Mouse (Mus musculus) adrenal gland, postnatal 36 days (tissue): ENCODE results near the gene Nrxn1. TPM values are rescaled to one million over a fixed set of nuclear protein-coding genes. Genes with fewer than 3 reads are reported as not detected.

ENCODE experiments used
- DNase-seq, 2 experiments: peaks; one replicate each; pipeline ENCODE4 v3.0.0; 2021; ENCODE audit warnings: mixed read lengths in 1 of 2
- total RNA-seq, 2 experiments: library from RNA; stranded (reverse); gene quantifications; 2 replicates each; pipeline ENCODE4 v1.2.3; 2021

Gene Nrxn1
- total RNA-seq, 2 experiments from 2014 or later, result 5.4 to 12.8 TPM

DNA sequence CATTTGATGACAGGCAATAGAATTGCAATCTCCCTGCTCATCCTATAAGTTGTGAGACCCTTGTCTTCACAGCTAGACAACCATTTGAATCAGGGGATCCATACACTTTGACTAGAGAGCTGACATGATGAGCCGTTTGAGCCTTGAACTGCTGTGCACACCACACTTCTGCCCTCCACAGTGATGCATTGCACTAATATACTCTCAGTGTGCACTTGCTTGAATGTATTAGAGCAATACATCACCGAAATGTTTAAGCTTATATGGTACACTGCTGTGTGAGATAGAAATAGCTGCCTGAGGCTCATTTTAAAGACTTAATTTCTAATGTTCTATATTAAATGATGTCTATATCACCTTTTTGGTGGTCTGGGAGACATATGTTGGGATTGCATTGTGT lies 430.6 kb downstream of the Nrxn1 start:
- DNase-seq, result no peak

DNA sequence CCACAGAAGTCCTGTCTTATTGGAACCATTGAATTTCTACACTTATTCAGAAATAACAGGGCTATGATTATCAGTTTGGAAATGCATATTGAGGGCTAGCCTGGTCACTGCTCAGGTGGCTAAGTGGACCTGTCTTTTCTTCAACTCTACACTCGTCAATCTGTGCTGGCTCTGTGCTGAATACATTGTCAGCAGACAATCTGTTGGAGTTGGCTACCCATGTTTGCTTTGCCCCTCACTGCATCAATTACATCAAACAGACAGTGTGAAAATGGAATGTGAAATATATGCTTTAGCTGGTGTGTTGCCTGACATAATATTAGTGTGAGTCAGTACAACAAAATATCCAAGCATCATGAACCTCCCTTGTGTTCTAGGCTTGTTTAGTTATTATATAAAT lies 438.4 kb downstream of the Nrxn1 start:
- no peak for DNase-seq

DNA sequence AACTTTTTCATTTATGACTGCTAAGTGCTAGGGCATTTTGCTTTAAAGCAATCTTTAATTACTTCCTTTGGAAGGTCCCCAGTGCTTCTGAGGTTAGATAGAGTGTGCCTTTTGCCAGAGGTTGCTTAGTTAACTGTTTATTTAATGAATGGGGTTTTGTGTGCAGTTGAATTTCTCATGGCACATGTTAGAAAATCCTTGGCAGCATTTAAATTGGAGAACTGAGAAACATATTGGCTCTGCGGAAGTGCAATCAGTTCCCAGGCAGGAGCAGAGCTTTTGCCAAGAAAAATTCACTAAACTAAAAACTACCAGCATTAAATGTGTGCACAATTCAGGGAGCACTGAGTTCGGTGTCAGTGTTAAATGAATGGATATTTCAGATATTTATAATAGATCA lies 439.5 kb downstream of the Nrxn1 start:
- no peak for DNase-seq

DNA sequence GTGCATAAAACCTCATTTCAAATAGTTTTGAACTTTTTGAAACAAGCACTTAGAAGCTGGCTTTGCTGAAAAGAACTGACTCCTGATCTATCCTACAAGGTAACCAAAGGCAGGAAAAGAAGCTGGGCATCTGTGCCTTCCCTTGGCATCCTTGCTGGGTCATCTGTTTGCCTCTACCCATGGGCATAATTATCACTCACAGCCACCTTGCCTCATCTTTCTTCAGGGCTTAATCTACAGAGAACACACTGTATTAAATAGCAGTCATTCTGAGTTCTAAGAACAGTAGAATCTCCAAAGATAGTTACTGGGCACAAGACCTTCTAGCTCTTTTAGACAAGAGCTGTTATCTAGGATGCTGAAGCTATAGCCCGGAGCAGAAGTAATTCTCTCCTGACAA lies 442.6 kb downstream of the Nrxn1 start:
- DNase-seq, result no peak

DNA sequence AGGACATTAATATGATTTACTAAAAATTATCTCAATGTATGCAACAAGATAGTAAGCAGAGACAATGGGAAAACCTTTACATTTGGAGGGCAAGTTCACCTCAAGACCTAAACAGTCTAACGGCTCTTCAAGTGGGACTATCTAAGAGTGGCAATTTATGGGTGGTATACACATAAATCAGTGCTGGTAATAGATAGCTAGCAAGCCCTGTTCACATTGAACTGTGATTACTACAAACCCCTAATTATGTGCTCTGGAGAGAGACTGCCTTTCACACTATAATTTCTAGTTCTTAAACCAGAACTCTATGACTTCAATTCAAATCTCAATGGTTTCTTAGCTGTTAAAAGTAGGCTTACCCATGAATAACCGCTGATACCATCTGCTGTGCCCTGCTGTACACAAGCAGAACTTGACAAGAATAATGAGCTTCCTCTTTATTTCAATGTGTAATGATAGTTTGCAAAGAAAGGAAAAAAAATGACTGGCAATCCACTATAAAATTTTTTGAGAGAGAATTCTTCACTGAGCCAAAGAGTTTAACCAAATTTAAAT lies 453.8 kb downstream of the Nrxn1 start:
- no peak for DNase-seq

DNA sequence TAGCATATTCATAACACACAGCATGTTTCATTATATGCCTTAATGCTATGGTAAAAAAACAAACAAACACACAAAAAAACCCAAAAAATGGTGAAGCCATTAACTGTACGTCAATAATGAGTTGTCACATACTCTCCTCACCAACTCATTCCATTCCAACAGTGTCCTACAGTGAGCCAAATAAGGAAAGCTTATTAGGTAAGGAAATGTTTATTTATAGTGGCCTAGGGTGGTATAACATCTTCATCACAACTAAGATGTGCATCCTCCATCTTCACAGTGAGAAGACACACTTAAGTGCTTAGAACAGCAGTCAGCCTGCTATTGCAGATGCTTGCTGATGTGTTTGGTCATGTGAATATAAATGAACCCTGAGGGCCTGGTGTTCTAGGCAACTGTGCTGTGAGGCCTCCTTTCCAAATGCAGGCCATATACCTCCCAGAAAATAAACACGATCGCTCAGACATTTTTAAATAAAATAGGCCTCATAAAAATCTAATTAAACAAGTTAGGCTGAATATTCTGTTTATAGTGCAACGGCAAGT lies 454.6 kb downstream of the Nrxn1 start:
- DNase-seq, result no peak

DNA sequence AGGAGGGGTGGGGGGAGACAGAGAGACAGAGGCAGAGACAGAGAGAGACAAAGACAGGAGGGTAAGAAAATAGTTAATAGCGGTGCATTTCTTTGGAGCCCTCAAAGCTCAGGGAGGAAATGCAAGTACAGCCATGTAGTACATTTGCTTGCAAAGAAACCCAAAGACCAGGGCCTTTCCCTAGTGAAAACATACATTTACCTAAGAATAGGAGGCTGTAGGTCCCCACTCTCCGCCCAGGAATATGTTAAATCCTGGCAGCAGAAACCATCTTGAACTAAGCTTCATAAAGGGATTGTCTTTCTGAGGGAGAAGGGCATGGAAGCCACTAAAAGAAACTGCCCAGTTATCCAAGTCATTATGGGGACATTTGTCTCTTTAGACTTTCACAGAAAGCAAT lies 461.5 kb downstream of the Nrxn1 start:
- DNase-seq, result no peak

DNA sequence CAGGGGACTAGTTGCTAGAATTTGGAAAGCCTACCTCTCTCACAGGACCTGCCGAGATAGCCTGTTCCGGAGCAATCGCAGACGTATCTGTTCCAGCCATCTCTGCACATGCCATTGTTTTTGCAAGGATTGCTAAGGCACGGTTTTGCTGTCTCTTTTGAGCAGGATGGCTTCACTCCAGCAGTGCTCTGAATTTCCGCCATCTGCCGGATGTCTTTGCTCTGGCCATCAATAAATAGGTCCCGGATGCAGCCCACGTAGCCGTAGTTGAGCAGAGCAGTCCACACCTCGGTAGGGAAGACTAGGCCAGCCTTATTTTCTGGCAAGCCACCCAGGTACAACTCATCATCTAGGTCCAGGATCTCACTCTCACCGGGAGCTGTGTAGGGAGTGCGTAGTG lies 463.0 kb downstream of the Nrxn1 start:
- peak in 1 of 2 experiments; percentile 1 for DNase-seq

DNA sequence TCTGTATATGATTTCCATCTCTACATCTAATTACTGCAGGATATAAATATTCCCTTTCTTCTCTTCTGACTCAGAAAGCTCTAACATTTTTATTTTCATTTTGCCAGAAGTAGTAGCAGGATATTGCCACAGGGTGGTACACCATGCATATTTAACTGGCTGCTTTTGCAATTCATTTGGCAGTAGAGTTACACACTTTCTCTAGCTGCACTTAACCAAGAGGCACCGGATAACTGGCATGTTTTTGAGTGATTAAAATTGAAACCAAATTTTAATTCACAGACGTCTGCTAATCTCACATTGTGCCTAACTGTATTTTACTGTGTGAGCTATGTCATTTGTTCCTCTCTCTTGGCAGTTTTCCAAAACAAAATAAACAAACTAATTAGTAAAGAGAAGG lies 464.4 kb downstream of the Nrxn1 start:
- peak in 1 of 2 experiments; percentile 27 for DNase-seq

DNA sequence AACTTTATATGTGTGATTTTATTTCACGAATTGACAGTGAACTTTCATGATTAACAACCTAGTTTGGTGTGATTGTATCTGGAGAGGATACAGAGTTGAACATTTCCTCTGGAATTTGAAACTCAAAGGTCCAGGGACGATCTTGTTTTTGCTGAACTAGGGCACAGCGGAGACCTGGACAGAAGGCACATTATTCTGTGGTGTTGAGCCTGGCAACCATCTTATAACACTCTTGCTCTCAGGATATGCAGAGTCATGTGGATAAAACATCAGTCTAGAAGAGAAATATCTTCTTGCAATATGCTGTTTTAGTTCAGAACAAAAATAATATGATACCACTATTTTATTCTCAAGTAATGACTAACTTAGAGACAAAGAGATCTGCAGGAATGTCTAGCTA lies 464.9 kb downstream of the Nrxn1 start:
- DNase-seq, result no peak

DNA sequence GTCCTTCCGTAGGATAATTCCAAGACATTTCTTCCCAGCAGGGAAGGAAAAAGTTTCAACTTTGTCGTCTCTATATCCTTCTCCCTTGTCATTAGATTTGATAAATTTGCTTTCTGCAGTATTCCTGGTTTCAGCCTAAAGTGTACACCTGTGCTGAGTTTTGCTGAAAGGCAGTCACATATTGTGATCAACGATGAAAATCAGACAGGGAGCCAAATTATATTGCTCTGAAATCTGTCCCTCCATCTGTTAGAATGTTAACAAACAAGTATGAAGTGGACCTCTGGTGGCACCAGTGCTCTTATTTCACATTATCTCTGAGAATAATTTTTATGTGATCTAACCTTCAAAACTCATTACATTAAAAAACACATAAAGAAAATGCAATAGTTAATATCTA lies 465.5 kb downstream of the Nrxn1 start:
- DNase-seq, result no peak

DNA sequence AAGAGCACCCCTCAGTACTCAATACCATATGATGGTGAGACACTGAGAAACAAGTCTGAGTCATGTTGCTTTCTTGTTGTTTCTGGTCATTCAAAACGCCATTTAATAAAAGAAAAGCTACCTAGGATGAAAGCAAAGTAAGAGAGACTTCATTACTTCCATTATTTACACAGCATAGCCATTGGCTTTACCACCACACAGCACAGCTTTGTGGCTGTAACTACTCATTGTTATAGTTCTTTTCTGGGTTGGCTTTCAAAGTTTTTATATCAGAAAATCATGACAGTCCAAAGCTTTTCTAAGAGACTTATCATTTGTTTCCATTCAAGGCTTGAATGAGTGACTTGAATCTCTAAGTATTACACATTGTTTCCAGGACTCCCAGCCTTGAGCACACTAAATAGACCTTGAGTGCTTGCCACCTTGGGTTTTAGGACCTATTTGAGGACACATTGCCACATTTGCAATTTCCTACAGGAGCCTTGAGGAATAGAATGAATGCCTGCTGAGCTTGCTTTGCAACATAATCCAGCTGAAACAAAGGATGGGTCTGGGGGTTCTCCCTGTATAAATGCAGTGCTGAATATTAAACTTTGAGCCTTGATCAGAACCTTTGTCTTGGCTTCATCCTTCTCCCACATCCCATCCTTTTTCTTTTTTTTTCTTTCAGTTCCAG lies 468.1 kb downstream of the Nrxn1 start:
- DNase-seq, result peak in 1 of 2 experiments; percentile 2

DNA sequence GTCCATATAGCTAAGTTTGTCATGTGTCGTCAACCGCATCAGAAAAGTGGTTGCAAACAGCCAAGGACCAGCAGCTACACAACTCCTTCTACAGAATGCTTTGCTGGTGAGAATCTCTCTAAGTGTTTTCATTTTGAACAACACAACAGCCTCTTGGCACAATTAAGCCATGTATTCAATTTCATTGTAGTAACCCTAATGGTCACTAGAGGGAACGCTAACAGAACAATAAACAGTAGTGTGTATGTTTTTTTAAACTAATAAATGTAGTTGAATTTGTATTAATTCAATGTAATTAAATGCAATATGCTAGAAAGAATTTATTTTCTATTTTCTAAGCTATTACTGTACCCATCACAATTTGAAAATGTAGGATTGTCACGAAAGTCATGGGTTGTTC lies 471.0 kb downstream of the Nrxn1 start:
- no peak for DNase-seq

DNA sequence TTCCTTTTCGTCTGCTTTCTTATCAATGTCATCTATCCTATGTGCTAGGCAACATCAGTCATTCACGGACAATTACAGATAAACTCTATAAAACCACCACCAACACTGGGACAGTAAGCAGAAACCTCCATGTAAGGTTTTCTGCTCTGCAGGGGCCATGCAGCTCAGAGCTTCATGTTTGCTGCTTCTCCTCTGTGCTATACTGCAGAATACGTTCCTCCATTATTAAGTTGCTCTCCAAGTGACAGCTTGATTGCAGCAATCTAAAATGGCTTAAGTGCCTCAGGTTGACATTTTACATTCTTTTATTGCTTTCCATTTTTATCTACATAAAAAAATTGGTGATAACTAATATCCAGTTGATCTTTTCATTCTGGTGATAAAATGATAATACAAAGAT lies 477.9 kb downstream of the Nrxn1 start:
- no peak for DNase-seq

DNA sequence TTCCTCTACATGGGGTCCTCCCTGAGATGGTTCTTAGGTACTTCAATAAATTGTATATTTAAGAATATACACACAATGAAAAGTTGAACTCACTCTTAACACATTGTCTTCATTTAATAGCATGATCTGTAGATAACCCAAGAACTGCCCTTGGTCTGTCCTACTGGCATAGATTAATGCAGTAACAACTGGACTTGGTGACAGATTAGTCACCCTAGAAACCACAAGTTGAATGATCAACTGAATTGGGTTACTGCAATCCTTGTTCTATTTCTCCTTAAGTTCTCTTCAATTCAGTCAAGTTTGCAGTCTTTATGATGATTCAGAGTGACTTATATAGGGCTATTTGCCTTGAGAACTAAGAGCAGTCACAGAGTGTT lies 485.5 kb downstream of the Nrxn1 start:
- no peak for DNase-seq

DNA sequence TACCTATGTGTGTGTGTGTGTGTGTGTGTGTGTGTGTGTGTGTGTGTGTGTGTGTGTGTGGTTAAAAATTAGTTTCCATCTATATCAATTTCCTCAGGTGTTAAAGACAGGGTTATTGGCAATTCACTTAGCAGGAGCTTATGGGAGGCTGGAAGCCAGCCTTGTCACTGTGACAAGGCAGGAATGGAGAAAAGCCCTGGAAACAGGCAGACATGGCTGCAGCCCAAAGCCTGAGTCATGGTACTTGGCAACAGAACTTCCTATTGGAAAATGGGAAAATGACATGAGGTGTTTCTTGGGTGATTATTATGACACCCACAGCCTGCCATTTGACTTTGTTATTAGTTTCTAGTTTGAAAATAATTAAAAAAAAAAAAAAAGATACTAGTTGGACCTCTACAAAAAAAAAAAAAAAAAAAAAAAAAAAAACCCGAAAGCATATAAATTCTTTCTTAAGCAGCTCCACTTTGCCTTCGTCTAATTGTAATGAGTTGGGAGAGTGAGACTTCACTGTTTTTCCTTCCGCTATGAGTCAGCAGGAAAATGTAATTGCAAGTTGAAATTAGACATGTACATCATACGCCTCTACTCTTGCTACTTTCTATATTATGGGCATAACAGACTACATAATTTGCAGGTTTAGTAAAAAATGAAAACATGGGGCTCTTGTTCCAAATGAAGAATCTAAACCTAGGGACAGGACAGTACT lies 486.0 kb downstream of the Nrxn1 start:
- peak; percentile 71 to 82 for DNase-seq

DNA sequence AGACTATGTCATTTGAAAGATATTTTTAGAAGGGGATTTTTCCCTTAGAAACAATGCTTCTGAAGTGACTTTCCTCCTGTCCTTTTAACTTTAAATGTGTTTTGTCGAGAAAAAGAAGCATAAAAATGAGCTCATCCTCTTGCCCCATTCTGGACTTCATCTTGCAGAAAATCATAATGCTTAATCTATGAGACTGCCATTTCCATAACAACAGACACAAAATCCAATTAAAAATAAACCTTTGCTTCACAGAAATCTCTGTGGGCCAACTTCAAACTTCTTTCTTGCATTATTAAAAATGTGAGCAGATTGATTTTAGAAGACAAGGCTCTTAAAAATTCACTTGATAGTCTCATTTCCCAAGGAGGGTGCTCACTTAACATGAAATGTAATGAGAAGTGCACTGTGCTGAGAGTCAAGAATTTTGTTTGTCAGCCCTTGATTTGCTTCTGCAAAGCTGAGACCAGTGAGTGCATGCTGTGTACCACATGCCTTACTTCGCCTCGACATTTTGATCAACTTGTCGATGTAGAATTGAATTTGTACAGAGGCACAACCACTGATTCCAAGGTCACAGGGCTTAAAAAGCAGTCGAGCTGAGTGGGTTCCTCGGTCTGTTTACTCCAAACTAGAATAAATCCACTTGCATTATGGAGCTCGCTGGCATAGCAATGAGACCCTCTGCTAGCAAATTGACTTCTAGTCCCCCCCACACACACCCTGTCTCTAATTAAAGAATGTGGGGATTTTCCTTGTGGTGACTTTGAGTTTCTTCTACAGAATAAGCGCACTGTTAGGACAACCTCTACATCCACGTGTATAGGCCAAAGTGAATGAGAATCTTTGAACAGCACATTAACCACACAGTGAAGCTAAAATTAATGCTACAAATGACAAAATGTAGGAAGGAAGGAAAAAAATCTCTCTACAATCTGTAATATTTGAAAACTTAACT lies 493.0 kb downstream of the Nrxn1 start:
- DNase-seq, result no peak

DNA sequence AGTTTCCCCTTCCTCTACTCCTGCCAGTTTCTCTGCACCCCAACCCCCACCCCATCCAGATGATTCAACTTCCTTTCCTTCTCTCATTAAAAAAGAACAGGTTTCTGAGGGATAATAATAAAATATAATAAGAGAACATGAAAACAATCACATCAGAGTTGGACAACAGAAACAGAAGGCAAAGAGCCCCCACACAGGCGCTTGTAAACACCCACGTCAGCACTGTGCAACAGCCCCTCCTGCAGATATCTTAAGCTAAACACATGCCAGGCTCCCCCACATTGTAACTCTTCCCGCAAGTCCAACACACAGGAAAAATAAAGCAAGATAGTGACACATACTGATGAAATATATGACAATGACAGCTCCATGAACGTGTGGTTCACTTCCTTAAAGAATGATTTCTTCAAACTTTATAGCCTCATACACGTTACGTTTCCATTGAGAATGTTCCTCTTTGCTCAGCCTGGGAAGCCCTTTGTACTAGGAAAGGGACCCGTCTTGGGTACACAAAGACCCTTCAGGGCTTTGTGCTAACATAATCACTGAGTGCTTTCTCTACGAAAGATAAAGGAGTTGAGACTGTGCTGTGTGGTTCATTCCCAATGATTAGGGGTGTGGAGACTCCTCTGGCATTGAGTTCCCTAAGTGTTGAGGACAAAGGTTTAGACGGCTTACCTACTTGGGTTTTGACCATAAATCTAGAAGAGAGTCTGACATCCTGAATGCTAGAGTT lies 497.9 kb downstream of the Nrxn1 start:
- no peak for DNase-seq

DNA sequence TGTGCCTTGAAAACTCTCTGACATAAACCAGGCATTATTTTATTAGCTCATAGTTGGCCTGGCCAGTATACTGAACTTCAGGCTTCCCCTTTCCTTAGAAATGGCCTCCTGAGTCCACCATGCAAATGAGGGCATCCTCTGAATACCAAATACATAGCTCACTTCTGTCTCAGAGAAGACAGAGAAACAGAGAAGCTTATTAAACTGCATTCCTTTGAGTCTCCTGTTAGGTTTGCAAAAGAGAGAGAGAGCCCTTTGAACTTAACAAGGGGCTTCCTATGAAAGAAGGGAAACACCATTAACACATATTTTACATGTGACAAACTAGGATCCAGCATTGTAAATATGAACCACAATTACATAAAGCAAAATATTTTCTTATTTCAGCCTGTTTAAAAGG lies 506.0 kb downstream of the Nrxn1 start:
- no peak for DNase-seq

DNA sequence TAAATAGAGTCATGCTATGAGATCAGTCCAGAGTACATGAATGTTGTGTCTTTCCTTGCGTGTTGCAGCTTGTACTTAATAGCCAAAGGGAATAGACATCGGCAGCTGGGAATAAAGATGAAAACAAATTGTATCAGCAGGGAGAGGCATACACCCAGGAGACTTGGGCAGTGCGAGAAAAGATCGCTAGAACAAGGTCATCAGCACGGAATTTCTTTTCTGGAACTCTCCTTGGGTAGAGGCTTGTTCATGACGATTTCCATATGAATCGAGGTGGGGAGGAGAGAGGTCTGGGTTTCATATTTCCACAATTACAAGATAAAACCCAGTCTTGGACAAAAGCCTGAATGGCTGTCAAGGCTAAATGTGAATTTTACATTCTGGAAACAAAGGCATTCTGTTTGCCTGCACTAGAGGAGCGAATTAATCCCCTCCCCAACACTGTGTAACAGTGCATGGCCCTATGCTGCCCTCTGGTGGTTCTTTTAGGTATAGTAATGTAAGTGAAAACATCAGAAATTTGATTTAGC lies 508.1 kb downstream of the Nrxn1 start:
- peak; percentile 12 to 58 for DNase-seq

DNA sequence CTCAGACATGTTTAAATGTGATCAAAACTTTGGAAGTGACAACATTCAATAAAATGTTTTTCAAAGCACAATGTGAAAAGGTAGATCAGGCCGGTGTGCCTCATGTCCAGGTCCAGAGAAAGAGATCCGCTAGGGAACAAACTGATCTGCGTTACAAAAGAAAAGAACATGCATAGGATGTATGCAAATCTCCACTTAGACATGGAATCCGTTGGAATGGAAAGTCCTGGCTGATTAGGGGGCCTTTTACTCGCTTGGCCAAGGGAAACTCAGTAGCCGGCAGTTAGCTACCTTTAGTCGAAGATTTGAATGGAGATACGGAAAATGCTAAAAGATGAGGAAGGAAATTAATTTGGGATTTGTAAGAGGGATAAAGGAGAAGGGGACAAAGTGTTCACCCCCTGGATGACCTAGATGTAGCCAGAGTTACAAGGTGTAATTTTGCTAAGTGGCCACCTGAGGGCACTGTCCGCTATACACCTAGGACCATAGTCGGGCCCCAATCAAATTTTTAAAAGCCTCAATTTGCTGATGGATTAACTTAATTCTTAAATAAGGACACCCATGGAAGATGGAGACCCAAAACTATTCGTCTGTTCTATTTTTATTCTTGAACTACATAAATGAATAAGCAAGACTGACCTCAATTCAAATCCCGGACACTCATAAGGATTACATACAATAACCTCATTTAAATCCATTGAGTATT lies 508.9 kb downstream of the Nrxn1 start:
- DNase-seq, result peak; percentile 8
